Mouse (Mus musculus): Measurements from ENCODE around the gene Mlx. TPM values are rescaled to one million over a fixed set of nuclear protein-coding genes. Genes with fewer than 3 reads are reported as not detected.

The Mlx gene
- polyA plus RNA-seq, 1 experiment from 2014 or later = 109 TPM

DNA sequence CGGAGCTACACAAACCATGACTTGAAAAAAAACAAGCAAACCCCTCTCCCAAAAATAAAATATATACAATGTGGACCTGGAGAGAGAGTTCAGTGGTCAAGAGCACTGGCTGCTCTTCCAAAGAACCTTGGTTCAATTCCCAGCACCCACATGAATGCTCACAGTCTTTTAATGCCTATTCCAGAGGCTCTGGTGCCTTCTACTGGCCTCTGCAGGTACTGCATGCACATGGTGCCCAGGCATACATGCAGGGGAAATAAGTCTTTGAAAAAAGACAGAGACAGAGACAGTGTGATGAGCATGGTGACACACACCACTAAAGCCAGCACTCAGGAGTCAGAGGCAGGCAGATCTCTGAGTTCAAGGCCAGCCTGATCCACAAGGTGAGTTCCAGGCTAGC is 33.1 kb upstream of the Mlx start:
- H3K9me3 ChIP-seq (replicated peaks; ENCODE audit: control insufficient read depth, low read length) = no peaks in the 10 kb centered on the region
- no peak overlapping the region for H3K9ac ChIP-seq (ENCODE audit: low read length)
- H3K27ac ChIP-seq (ENCODE audit: low read depth, low read length) = no peak overlapping the region
- no peaks in the 10 kb centered on the region for H3K4me1 ChIP-seq (ENCODE audit: control insufficient read depth, insufficient read depth, low read length)
- DNase-seq (ENCODE audit: low spot score) = no peak
- WGBS = 93% methylated on average over 1 of the region's 1 CpGs
- H3K27me3 ChIP-seq (replicated peaks; ENCODE audit: control insufficient read depth, insufficient read depth, low read length) = no peaks in the 10 kb centered on the region
- H3K36me3 ChIP-seq (ENCODE audit: control insufficient read depth, insufficient read depth, low read length) = peaks cover 85% of the 10 kb centered on the region
- H3K4me2 ChIP-seq (ENCODE audit: low read length) = no peak overlapping the region
- no peak overlapping the region for H3K4me3 ChIP-seq (ENCODE audit: low read depth, low read length)
- ATAC-seq = no peak

DNA sequence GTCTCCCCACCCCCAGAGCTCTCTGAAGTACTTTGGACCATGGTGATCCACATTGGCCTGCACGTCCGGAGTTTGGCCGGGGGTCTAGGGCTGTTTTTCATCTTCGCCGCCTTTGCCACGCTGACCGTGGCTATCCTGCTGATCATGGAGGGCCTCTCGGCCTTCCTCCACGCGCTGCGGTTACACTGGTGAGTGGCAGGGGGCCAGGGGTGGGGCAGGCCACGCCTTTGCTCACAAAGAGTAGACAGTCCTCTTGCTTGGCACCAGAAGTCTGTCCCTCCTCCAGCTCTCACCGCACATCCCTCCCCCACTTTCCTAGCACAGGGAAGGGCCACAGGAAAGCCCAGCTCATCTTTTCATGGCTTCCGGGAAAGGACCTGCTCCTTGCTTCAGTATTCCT is 31.7 kb upstream of the Mlx start:
- DNase-seq (ENCODE audit: low spot score) = no peak
- no peaks in the 10 kb centered on the region for H3K4me1 ChIP-seq (ENCODE audit: control insufficient read depth, insufficient read depth, low read length)
- H3K4me2 ChIP-seq (ENCODE audit: low read length) = no peak overlapping the region
- H3K27me3 ChIP-seq (replicated peaks; ENCODE audit: control insufficient read depth, insufficient read depth, low read length) = no peaks in the 10 kb centered on the region
- H3K9me3 ChIP-seq (replicated peaks; ENCODE audit: control insufficient read depth, low read length) = no peaks in the 10 kb centered on the region
- ATAC-seq = no peak
- no peak overlapping the region for H3K27ac ChIP-seq (ENCODE audit: low read depth, low read length)
- no peak overlapping the region for H3K4me3 ChIP-seq (ENCODE audit: low read depth, low read length)
- 87% methylated on average over 14 of the region's 14 CpGs for WGBS
- H3K9ac ChIP-seq (ENCODE audit: low read length) = no peak overlapping the region
- peaks cover 79% of the 10 kb centered on the region for H3K36me3 ChIP-seq (ENCODE audit: control insufficient read depth, insufficient read depth, low read length)

DNA sequence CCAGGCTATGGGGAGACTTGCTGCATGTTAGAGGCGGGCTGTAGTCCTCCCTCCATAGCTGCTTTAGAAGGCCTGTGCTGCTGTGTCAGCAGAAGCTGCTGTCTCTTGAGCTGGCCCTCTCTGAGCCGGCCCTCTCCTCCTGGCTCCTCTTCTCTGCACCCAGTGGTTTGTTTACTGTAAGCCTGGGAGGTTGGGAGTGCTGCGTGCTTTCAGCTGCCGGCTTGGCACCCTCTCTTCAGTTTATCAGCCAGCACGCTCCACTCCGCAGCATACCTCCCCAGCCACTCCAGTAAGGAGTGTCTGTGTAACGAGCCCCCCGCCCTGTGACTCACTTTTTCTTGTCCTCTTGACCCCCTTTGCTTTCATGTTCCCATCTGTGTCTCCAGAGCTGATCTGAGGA is 30.2 kb upstream of the Mlx start:
- H3K36me3 ChIP-seq (ENCODE audit: control insufficient read depth, insufficient read depth, low read length) = peaks cover 78% of the 10 kb centered on the region
- no peaks in the 10 kb centered on the region for H3K4me1 ChIP-seq (ENCODE audit: control insufficient read depth, insufficient read depth, low read length)
- H3K27ac ChIP-seq (ENCODE audit: low read depth, low read length) = no peak overlapping the region
- no peaks in the 10 kb centered on the region for H3K9me3 ChIP-seq (replicated peaks; ENCODE audit: control insufficient read depth, low read length)
- H3K4me3 ChIP-seq (ENCODE audit: low read depth, low read length) = no peak overlapping the region
- H3K4me2 ChIP-seq (ENCODE audit: low read length) = no peak overlapping the region
- H3K9ac ChIP-seq (ENCODE audit: low read length) = no peak overlapping the region
- no peaks in the 10 kb centered on the region for H3K27me3 ChIP-seq (replicated peaks; ENCODE audit: control insufficient read depth, insufficient read depth, low read length)
- DNase-seq (ENCODE audit: low spot score) (no peak), ATAC-seq (no peak)
- 54% methylated on average over 8 of the region's 8 CpGs for WGBS

DNA sequence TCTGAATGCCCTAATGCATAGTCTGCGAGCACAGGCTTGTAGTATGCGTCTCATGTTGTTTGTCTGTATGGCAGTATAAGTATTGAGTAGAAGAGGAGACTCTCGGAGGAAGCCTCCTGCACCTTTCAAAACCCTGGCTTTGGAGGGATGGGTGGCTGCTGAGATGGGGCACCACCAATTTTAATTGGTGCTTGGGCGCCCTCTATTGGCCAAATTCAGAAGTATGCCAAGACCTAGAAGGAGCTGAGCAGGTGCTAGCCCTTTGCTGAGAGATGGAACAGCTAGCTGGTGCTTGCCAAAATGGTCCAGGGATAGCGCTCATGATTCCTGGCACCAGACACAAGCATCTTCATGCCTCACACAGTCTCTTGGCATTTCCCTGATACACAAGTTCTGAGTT is 29.2 kb upstream of the Mlx start:
- no peak overlapping the region for H3K27ac ChIP-seq (ENCODE audit: low read depth, low read length)
- H3K36me3 ChIP-seq (ENCODE audit: control insufficient read depth, insufficient read depth, low read length) = peaks cover 78% of the 10 kb centered on the region
- no peak overlapping the region for H3K9ac ChIP-seq (ENCODE audit: low read length)
- DNase-seq (ENCODE audit: low spot score) = peak; percentile 84
- ATAC-seq = peak; percentile 65; the same call in 1 of the 2 replicates
- H3K4me2 ChIP-seq (ENCODE audit: low read length) = no peak overlapping the region
- no peaks in the 10 kb centered on the region for H3K9me3 ChIP-seq (replicated peaks; ENCODE audit: control insufficient read depth, low read length)
- H3K27me3 ChIP-seq (replicated peaks; ENCODE audit: control insufficient read depth, insufficient read depth, low read length) = no peaks in the 10 kb centered on the region
- 29% methylated on average over 5 of the region's 5 CpGs for WGBS
- no peaks in the 10 kb centered on the region for H3K4me1 ChIP-seq (ENCODE audit: control insufficient read depth, insufficient read depth, low read length)
- H3K4me3 ChIP-seq (ENCODE audit: low read depth, low read length) = no peak overlapping the region

DNA sequence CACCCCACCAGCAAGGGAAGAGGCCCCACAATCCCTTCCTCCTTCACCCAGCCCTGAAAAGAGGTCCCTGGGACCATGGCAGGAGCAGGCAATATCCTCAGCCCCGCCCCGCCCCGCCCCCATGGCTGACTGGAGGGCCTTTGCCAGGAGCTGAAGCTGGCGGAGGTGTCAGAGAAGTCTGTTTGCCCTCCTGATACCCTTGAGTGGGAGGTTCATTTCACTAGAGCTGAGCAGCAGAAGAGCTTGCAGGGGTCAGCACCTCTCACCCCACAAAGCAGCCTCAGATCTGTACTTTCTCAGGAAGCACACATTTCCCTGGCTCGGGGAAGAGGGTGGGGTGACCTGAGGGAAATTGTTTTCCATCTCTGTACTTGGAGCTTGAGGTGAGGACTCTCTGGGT is 28.4 kb upstream of the Mlx start:
- Histone ChIP-seq H3K27ac (ENCODE audit: low read depth, low read length) (no peak overlapping the region), H3K36me3 (ENCODE audit: control insufficient read depth, insufficient read depth, low read length) (peaks cover 79% of the 10 kb centered on the region), H3K4me3 (ENCODE audit: low read depth, low read length) (no peak overlapping the region), H3K4me1 (ENCODE audit: control insufficient read depth, insufficient read depth, low read length) (no peaks in the 10 kb centered on the region), H3K9me3 (replicated peaks; ENCODE audit: control insufficient read depth, low read length) (no peaks in the 10 kb centered on the region), H3K27me3 (replicated peaks; ENCODE audit: control insufficient read depth, insufficient read depth, low read length) (no peaks in the 10 kb centered on the region), H3K4me2 (ENCODE audit: low read length) (no peak overlapping the region), H3K9ac (ENCODE audit: low read length) (no peak overlapping the region)
- no peak for ATAC-seq
- no peak for DNase-seq (ENCODE audit: low spot score)
- 80% methylated on average over 5 of the region's 5 CpGs for WGBS

DNA sequence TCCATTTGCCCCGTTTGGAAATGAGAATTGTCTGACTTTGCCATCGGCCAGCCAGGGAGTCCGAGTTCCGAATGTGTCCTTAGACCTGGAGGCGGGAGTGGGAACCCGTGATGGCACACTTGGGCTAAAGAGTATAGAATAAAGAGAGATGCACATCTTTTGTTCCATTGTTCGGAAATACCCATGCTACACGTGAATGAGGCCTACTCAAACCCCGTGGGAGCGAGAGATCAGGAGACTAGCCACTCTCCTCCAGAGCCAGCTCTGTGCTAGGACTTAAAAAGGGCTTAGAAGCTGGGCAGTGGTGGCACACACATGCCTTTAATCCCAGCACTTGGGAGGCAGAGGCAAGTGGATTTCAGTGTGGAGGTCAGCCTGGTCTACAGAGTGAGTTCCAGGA is 27.6 kb upstream of the Mlx start:
- H3K27ac ChIP-seq (ENCODE audit: low read depth, low read length) = no peak overlapping the region
- no peak overlapping the region for H3K9ac ChIP-seq (ENCODE audit: low read length)
- DNase-seq (ENCODE audit: low spot score) (no peak), ATAC-seq (no peak)
- WGBS = 76% methylated on average over 10 of the region's 10 CpGs
- no peaks in the 10 kb centered on the region for H3K9me3 ChIP-seq (replicated peaks; ENCODE audit: control insufficient read depth, low read length)
- no peaks in the 10 kb centered on the region for H3K27me3 ChIP-seq (replicated peaks; ENCODE audit: control insufficient read depth, insufficient read depth, low read length)
- H3K36me3 ChIP-seq (ENCODE audit: control insufficient read depth, insufficient read depth, low read length) = peaks cover 77% of the 10 kb centered on the region
- H3K4me3 ChIP-seq (ENCODE audit: low read depth, low read length) = no peak overlapping the region
- H3K4me2 ChIP-seq (ENCODE audit: low read length) = no peak overlapping the region
- H3K4me1 ChIP-seq (ENCODE audit: control insufficient read depth, insufficient read depth, low read length) = no peaks in the 10 kb centered on the region

DNA sequence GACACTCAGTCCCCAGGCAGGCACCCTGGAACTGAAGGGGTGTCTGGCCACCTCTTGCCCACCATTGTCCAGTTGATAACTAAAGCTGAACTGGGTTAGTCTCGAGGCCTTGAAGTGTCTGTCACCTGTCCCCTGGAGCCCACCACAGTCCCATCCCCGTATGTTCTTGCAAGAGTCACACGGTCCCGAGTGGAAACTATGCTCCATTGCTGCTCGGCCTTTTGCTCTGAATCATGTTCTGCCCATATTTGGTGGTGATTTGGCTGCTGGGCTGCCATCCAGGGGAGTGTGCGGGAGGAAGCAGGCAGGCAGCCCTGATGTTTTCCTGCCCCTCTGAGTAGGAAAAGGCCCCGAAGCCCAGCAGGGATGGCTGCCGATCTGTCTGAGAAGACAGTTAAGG is 27.0 kb upstream of the Mlx start:
- DNase-seq (ENCODE audit: low spot score) = no peak

DNA sequence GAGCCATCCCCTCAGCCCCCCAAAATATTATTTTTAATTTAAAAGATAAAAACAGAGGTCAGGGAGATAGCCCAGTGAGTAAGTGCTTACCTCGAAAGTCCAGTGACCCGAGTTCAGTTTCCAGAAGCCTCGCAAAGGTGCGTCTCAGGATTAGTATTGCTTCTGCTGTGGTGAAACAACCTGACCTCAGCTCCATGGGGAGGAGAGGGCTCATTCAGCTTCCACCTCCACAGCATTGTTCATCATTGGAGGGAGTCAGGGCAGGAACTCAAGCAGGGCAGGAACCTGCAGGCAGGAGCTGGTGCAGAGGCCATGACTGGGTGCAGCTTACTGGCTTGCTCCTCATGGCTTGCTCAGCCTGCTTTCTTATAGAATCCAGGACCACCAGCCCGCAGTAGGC is 26.0 kb upstream of the Mlx start:
- WGBS = 93% methylated on average over 5 of the region's 5 CpGs
- peaks cover 61% of the 10 kb centered on the region for H3K36me3 ChIP-seq (ENCODE audit: control insufficient read depth, insufficient read depth, low read length)
- no peak overlapping the region for H3K4me2 ChIP-seq (ENCODE audit: low read length)
- no peak overlapping the region for H3K9ac ChIP-seq (ENCODE audit: low read length)
- H3K27ac ChIP-seq (ENCODE audit: low read depth, low read length) = no peak overlapping the region
- no peaks in the 10 kb centered on the region for H3K27me3 ChIP-seq (replicated peaks; ENCODE audit: control insufficient read depth, insufficient read depth, low read length)
- no peaks in the 10 kb centered on the region for H3K4me1 ChIP-seq (ENCODE audit: control insufficient read depth, insufficient read depth, low read length)
- no peaks in the 10 kb centered on the region for H3K9me3 ChIP-seq (replicated peaks; ENCODE audit: control insufficient read depth, low read length)
- H3K4me3 ChIP-seq (ENCODE audit: low read depth, low read length) = no peak overlapping the region
- DNase-seq (ENCODE audit: low spot score) (no peak), ATAC-seq (no peak)

More for the DNA sequence above, 27.0 kb upstream of the Mlx start:
- Histone ChIP-seq H3K4me1 (ENCODE audit: control insufficient read depth, insufficient read depth, low read length) (no peaks in the 10 kb centered on the region), H3K4me3 (ENCODE audit: low read depth, low read length) (no peak overlapping the region), H3K27me3 (replicated peaks; ENCODE audit: control insufficient read depth, insufficient read depth, low read length) (no peaks in the 10 kb centered on the region), H3K36me3 (ENCODE audit: control insufficient read depth, insufficient read depth, low read length) (peaks cover 70% of the 10 kb centered on the region), H3K9me3 (replicated peaks; ENCODE audit: control insufficient read depth, low read length) (no peaks in the 10 kb centered on the region), H3K4me2 (ENCODE audit: low read length) (no peak overlapping the region), H3K27ac (ENCODE audit: low read depth, low read length) (no peak overlapping the region), H3K9ac (ENCODE audit: low read length) (no peak overlapping the region)
- no peak for ATAC-seq
- 85% methylated on average over 8 of the region's 8 CpGs for WGBS

DNA sequence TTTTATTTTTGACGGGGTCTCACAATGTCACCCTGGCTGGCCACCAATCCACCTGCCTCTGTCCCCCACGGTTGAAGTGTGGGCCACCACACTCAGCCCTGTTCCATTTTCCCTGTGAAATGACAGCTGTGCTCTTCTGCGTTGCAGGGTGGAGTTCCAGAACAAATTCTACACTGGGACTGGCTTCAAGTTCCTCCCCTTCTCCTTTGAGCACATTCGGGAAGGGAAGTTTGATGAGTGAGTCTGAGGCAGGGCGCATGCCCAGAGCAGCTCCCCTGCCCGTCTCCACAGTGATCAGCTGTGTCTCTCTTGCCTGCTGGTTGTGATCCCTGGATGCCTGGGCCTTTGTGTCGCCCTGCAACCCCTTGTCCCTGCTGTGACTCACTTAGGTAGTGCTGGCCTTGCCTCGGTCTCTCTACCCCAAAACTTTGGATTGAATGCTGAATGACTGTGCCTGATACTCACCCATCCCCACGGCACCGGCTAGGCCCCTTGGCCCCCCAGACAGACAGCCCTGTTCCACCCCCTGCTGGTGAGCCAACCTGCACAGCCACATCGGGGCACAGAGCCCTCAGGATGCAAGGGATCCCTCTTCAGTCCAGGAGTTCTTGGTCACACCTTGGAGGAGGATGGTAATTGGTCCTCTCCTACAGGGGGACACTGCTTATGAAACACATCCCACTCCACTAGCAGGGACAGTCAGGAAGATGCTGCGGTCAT is 24.8 kb upstream of the Mlx start:
- Histone ChIP-seq H3K9me3 (replicated peaks; ENCODE audit: control insufficient read depth, low read length) (no peaks in the 10 kb centered on the region), H3K4me3 (ENCODE audit: low read depth, low read length) (no peak overlapping the region), H3K9ac (ENCODE audit: low read length) (no peak overlapping the region), H3K4me1 (ENCODE audit: control insufficient read depth, insufficient read depth, low read length) (peaks cover 3% of the 10 kb centered on the region; the same call in 1 of the 2 replicates), H3K4me2 (ENCODE audit: low read length) (no peak overlapping the region), H3K27ac (ENCODE audit: low read depth, low read length) (no peak overlapping the region), H3K27me3 (replicated peaks; ENCODE audit: control insufficient read depth, insufficient read depth, low read length) (no peaks in the 10 kb centered on the region), H3K36me3 (ENCODE audit: control insufficient read depth, insufficient read depth, low read length) (peaks cover 48% of the 10 kb centered on the region)
- DNase-seq (ENCODE audit: low spot score) (no peak), ATAC-seq (no peak)
- 75% methylated on average over 12 of the region's 12 CpGs for WGBS

All from forebrain, embryonic 14.5 days (tissue).